Mouse (Mus musculus) layer of hippocampus, adult 11-12 months (tissue): ENCODE measurements at regions not wholly inside any gene's neighbourhood (a gene's known extent, or its start where the extent isn't known, plus 50 kb on each side); places are given as distances from the start of the nearest gene placed in this dataset.

Experiments
- DNase-seq: peaks from one replicate; pipeline ENCODE4 v3.0.0; 2022; ENCODE audit warnings: low spot score

DNA sequence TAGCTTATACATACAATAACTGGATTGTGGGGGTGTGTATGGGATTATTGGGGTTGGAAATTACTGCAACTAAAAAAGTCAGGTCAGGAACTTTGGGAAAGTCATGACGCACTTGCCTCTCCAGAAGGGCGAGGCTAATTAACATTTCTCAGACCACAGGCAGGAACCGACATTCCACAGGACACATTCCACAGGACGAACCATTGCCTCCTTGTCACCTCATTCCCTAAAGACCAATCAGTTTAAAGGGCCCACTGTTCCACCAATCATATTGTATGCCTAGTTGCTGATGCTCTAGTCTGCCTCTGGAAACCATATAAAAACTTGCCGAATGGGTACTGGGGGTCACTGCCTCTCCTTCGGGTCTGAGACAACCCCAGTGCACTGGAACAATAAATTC is 113.0 kb upstream of the Pcgf5 start:
- DNase-seq = no peak

GRCm38 (mm10) chr19:36236576-36237345 is 111.3 kb upstream of the Pcgf5 start:
- no peak for DNase-seq

- DNase-seq = no peak
Measured at GRCm38 (mm10) chr19:36237751-36238150, 110.4 kb upstream of the Pcgf5 start.

GRCm38 (mm10) chr19:36238536-36238935 is 109.6 kb upstream of the Pcgf5 start:
- no peak for DNase-seq

DNA sequence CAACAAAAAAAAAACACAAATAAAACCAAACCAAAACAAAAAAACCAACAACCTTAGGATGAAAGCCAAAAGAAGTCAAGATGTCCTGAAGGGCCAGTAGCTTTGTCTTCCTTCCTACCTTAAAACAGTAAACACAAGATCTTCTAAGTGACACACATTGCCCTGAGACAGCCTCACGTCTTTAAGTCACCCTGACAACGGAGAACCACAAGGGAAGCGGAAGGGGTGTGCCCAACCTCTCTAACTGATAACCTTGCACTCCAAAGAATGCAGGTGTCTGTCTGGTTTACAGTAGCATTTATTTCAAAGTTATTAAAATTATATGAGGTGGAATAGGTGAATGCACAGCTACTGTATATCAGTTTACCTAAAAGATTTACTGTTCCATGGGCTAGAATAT is 105.7 kb upstream of the Pcgf5 start:
- DNase-seq = no peak

- DNase-seq = no peak
Measured at GRCm38 (mm10) chr19:36242946-36243345, 105.2 kb upstream of the Pcgf5 start.

DNA sequence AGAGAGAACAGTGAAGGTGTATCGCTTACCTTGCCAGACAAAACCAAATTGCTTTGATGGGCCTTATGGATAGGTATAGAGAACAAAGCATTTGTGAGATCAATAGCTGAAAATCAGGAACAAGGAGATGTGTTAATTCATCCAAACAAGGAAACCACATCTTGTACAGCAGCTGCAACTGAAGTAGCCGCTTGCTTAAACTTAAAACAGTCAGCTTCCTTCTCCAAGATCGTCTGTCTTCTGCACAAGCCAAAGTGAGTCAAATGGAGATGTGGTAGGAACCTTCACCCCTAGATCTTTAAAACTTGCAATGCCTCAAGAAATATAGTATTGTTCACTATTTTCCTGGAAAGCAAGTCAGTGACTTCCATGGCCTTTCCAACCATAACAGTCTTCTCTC is 95.6 kb upstream of the Pcgf5 start:
- DNase-seq = no peak

DNA sequence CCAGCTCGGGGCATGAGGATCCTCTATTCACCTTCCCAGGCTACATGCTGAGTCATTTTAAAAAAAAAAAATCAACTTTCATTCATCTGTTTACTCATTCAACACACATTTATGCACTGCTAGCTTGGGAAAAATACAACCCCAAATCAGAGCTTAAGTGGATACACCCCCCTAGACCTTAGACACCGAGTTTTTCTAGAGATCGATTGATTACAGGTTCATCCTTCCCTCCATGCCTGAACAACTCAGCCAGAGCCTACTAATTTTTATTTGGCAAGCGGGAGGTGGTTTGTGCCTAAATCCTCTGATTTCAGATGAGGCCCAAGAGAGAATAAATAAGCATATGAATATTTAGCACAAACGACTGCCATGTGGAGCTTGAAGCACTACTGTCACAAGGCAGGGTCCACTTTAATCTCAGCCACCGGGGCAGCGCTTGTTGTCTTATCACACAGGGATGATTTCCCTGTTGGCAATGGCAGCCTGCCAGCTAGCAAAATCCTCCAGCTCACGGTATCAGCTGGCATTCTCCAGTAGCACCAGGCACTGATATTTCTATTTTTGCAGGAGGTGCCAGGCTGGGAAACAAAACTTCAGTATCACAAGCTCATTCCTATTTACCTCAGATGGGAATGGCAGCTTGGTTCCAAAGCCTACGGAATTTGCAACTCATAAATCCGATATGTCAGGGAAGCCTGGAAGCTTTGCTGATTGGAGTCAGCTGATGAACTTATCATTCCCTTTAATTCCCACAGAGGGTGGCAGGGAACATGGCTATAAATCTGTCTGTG is 90.2 kb upstream of the Pcgf5 start:
- peak; percentile 44 for DNase-seq

DNA sequence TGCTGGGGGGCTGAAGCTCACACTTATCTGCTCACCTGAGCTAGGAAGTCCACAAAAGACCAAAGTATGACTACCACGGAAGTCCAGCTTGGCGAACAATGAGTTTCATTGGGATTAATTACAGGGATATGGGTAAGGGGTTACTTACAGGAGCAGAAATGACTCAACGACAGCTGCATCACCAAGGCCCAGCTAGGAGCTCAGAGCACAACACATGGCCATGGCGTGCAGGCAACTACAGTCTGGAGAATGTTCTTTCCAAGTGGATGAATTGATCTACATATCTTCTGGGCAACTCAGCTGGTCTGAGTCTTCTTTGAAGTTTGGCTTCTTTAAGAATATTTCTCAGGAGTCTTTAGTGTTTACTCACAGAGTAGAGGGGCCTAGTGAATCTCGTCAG is 86.3 kb upstream of the Pcgf5 start:
- no peak for DNase-seq

- no peak for DNase-seq
Measured at GRCm38 (mm10) chr19:36263923-36264322, 84.2 kb upstream of the Pcgf5 start.

- no peak for DNase-seq
Measured at GRCm38 (mm10) chr19:36264397-36264796, 83.7 kb upstream of the Pcgf5 start.

DNA sequence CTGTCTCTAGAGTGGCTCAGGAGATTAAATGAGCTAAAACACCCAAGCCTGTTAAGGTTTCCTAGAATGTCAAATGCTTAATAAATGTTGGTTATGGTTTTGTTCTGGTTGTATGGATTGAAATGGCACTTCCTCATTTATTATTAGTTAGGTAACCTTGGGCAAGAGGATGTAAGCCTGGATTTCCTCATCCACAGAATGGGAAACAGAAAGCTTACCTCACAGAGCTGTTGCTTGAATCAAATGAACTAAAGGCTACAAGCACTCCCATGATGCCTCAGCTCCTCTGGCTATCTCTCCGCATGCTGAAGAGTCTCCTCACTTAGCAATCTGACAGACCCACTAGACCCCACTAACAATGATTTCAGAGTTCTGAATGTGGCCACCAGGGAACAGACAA is 82.8 kb upstream of the Pcgf5 start:
- DNase-seq = no peak

GRCm38 (mm10) chr19:36266346-36266745 is 81.8 kb upstream of the Pcgf5 start:
- no peak for DNase-seq

- DNase-seq = no peak
Measured at GRCm38 (mm10) chr19:36273466-36273865, 74.6 kb upstream of the Pcgf5 start.

GRCm38 (mm10) chr19:36285465-36285864 is 62.6 kb upstream of the Pcgf5 start:
- DNase-seq = no peak

DNA sequence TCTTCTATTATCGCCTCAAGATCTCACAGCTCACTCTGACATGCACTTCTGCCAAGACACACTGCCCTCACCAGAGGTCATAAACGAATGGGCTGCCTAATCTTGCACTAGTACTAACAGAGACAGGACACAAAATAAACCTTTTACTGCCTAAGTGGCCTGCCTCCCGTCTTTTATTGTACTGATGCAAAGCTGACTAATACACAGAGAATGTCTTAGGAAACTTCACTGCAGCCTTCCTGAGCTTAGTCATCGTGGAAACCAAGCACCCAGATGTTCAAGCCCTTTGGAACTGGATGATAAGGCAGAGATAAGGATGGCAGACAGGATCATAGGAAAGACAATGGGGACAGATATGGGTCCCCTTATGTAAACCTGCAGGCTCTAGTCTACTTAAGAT is 57.3 kb upstream of the Pcgf5 start:
- DNase-seq = no peak

DNA sequence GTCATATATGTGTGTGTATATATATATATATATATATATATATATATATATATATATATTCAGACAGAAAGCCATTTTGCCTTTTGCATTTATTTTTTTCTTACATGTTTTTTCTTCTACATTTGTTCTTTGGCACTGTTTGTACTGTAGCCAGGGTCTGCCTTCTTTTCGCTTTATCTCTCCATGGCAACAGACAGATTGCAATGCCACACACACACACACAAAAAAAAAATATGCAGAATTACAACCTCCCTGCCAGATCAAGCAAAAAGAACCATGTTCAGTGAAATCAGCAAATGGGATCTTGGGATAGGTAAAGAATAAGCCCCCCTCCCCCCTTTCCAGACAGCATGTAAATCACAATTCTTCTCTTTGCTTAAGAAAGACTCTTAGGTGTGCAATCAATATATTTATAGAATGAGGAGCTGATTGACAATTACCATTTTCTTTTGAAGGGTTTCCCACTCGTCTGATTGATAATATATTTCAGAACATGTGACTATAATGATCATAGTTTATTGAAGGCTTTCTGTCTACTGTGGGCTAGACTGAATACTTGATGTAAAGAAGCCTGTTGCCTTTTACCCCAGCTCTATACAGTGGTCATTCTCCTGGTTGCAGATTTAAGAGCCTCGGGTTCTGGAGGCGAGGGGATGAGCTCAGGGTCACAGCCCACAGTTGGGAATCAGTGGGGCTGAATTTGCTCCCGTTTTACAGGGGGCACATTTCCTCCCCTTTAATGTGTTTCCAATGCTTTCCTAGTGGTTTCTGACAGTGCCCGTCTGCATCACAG is 54.7 kb upstream of the Pcgf5 start:
- DNase-seq = peak; percentile 9
